Mouse (Mus musculus) myocyte (in vitro differentiated cells): Measurements from ENCODE around the gene Hist1h2be.

Source experiments
- E2F4 ChIP-seq: IDR thresholded peaks from one replicate; pipeline ENCODE4 v1.6.1; 2011; ENCODE audit warnings: mild to moderate bottlenecking, control low read depth, moderate library complexity; ENCODE audit not compliant: insufficient read depth
- MAX ChIP-seq: IDR thresholded peaks from one replicate; pipeline ENCODE4 v1.6.1; 2011; ENCODE audit warnings: low read depth, mild to moderate bottlenecking, control low read depth
- MYOD1 ChIP-seq, 3 experiments: IDR thresholded peaks; one replicate each; pipeline ENCODE4 v1.6.1; 2011; ENCODE audit warnings: control low read depth in 2 of 3, low read depth in 2 of 3, mild to moderate bottlenecking in 2 of 3, moderate library complexity in 1 of 3; ENCODE audit not compliant: insufficient read length in 2 of 3, control insufficient read depth in 1 of 3
- POLR2A ChIP-seq: IDR thresholded peaks from one replicate; pipeline ENCODE4 v1.6.1; 2011; ENCODE audit warnings: low read depth, mild to moderate bottlenecking, control low read depth, moderate library complexity; ENCODE audit not compliant: insufficient read length
- POLR2AphosphoS2 ChIP-seq: IDR thresholded peaks from one replicate; pipeline ENCODE4 v1.6.1; 2011; ENCODE audit warnings: low read depth, control low read depth; ENCODE audit not compliant: insufficient read length
- SRF ChIP-seq: IDR thresholded peaks from one replicate; pipeline ENCODE4 v1.6.1; 2011; ENCODE audit warnings: low read depth; ENCODE audit not compliant: control insufficient read depth, insufficient read length

GRCm38 (mm10) chr13:23603182-23603699 is 17.7 kb downstream of the Hist1h2be start:
- TF ChIP-seq POLR2A (no peak), E2F4 (no peak), SRF (no peak), MAX (no peak), MYOD1 (IDR thresholded peaks at IDR 0.05; ENCODE audit: control insufficient read depth in 1 of 3, insufficient read length in 2 of 3, low read depth in 2 of 3) (no peak), POLR2AphosphoS2 (no peak)
